Mouse (Mus musculus) intestine, embryonic 16.5 days (tissue): ENCODE measurements around the gene Cyb5r1. TPM values are rescaled to one million over a fixed set of nuclear protein-coding genes. Genes with fewer than 3 reads are reported as not detected.

ENCODE experiments used
- polyA plus RNA-seq: library from polyadenylated mRNA; unstranded; fragments of >200 nt; fragmentation: Nextera tagmentation; extraction: Ambion mirVana; gene quantifications from 2 replicates; pipeline ENCODE4 v1.2.1, GENCODE M21; 2015

Gene Cyb5r1
- polyA plus RNA-seq, 1 experiment from 2014 or later: 38.6 TPM

Other genes starting within 250 kb of the Cyb5r1 start
- 0.43 and 0.57 TPM in 2 replicates for gene Chil1, start 223.4 kb upstream of the Cyb5r1 start, polyA plus RNA-seq
- gene Mybph, start 212.1 kb upstream of the Cyb5r1 start, polyA plus RNA-seq: 0.17 and 0.24 TPM in 2 replicates
- gene Adora1, start 170.1 kb upstream of the Cyb5r1 start, polyA plus RNA-seq: 6.8 and 8.2 TPM in 2 replicates
- gene Myog, start 115.6 kb upstream of the Cyb5r1 start, polyA plus RNA-seq: 0.32 TPM in 2 replicates
- 4.6 and 4.7 TPM in 2 replicates for gene Ppfia4, start 72.6 kb upstream of the Cyb5r1 start, polyA plus RNA-seq
- 84.9 and 88.6 TPM in 2 replicates for gene Tmem183a, start 43.6 kb upstream of the Cyb5r1 start, polyA plus RNA-seq
- 0.07 TPM in 1 of 2 replicates, not detected in the other for gene 4933406M09Rik, start 19.6 kb upstream of the Cyb5r1 start, polyA plus RNA-seq
- gene Adipor1, start 9.8 kb downstream of the Cyb5r1 start, polyA plus RNA-seq: 78.7 and 82.8 TPM in 2 replicates
- gene Klhl12, start 50.0 kb downstream of the Cyb5r1 start, polyA plus RNA-seq: 19.0 and 20.5 TPM in 2 replicates
- 37.6 and 41.2 TPM in 2 replicates for gene Rabif, start 89.1 kb downstream of the Cyb5r1 start, polyA plus RNA-seq
- gene Mgat4e, start 144.1 kb downstream of the Cyb5r1 start, polyA plus RNA-seq: not detected in 2 replicates
- gene Kdm5b, start 154.6 kb downstream of the Cyb5r1 start, polyA plus RNA-seq: 25.4 and 26.3 TPM in 2 replicates
- 1.1 and 1.4 TPM in 2 replicates for gene Syt2, start 241.1 kb downstream of the Cyb5r1 start, polyA plus RNA-seq